9 mouse cellular contexts compared by ENCODE assay signal in the genomic region with DNA sequence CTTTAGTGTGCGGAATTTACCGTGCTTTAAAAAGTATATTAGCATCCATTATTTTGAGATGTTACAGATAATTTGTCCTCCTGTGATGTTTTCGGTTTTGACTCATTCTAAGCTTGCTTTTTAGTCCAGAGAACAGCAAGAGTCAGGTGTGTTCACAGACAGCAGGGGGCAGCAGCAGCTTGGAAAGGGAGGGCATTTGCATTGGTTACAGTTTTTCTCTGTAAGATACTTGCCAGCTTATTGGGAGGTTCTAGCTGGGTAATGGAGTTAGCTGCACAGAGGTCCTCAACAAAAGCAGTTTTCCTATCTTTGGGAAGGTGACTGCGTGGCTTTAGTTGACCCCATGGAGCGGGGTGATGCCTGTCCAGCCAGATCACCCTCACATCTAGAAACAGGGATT. TPM values are rescaled to one million over a fixed set of nuclear protein-coding genes. Genes with fewer than 3 reads are reported as not detected.
A peak's percentile ranks its signal among the peaks of the same experiment; 100 is the strongest.
DNase-seq lines count a peak whose midpoint lies in the region; ATAC-seq and TF ChIP-seq lines count a peak whose summit lies in the region.
"Had no signal": no experiment of that assay in that cellular context is flagged by ENCODE, and none has a peak within 500 bp of the region (broad histone marks: within the 10 kb centered on the region; RNA-seq: fewer than 3 reads in every experiment).

No protein-coding gene starts in this region.

- no peak for TF ChIP-seq EP300 in heart, postnatal 0 days (IDR thresholded peaks at IDR 0.05; ENCODE audit: low read depth)
- no peak for TF ChIP-seq EP300 in stomach, postnatal 0 days (optimal IDR thresholded peaks at IDR 0.05)

- peak; percentile 88 for TF ChIP-seq CTCF in heart, postnatal 0 days (IDR thresholded peaks at IDR 0.05; ENCODE audit: low read depth)
- peak; percentile 91 for TF ChIP-seq CTCF in stomach, postnatal 0 days (IDR thresholded peaks at IDR 0.05; ENCODE audit: low read depth)

- H3K27me3 ChIP-seq in heart, postnatal 0 days (ENCODE audit: control insufficient read depth, insufficient read depth, low read length) = no peaks in the 10 kb centered on the region
- H3K27me3 ChIP-seq in heart, embryonic 12.5 days (replicated peaks) = no peaks in the 10 kb centered on the region
- H3K27me3 ChIP-seq in midbrain, embryonic 11.5 days (ENCODE audit: control insufficient read depth, insufficient read depth, low read length) = no peaks in the 10 kb centered on the region
- H3K27me3 ChIP-seq in stomach, postnatal 0 days (ENCODE audit: control insufficient read depth, insufficient read depth, low read length) = no peaks in the 10 kb centered on the region
- H3K27me3 ChIP-seq: liver, embryonic 15.5 days had no signal

- no peaks in the 10 kb centered on the region for H3K9me3 ChIP-seq in heart, postnatal 0 days (replicated peaks; ENCODE audit: control insufficient read depth, low read length)
- no peaks in the 10 kb centered on the region for H3K9me3 ChIP-seq in heart, embryonic 12.5 days (replicated peaks)
- H3K9me3 ChIP-seq in midbrain, embryonic 11.5 days (ENCODE audit: control insufficient read depth, low read length) = no peaks in the 10 kb centered on the region
- no peaks in the 10 kb centered on the region for H3K9me3 ChIP-seq in stomach, postnatal 0 days (ENCODE audit: control insufficient read depth, low read length)
- H3K9me3 ChIP-seq: liver, embryonic 15.5 days had no signal

- peaks cover 38% of the 10 kb centered on the region for H3K36me3 ChIP-seq in heart, postnatal 0 days (replicated peaks; ENCODE audit: control insufficient read depth, insufficient read depth, low read length)
- peaks cover 56% of the 10 kb centered on the region for H3K36me3 ChIP-seq in heart, embryonic 12.5 days
- H3K36me3 ChIP-seq in midbrain, embryonic 11.5 days (ENCODE audit: control insufficient read depth, insufficient read depth, low read length) = 0 out of 2 replicates have a peak, but pooled peaks cover 1% of the 10 kb centered on the region
- peaks cover 10% of the 10 kb centered on the region for H3K36me3 ChIP-seq in stomach, postnatal 0 days (ENCODE audit: control insufficient read depth, insufficient read depth, low read length)

- intact Hi-C loops in gastrocnemius, postnatal 14 days (cut with DNase I; ENCODE audit: low total_unique reads) = loop anchor here (2.0 kb wide), 1 partner anchor 257 kb away; no protein-coding TSS in a partner anchor

- H3K4me2 ChIP-seq in heart, postnatal 0 days (ENCODE audit: low read depth, low read length) = no peak overlapping the region
- H3K4me2 ChIP-seq in heart, embryonic 12.5 days = no peak overlapping the region
- H3K4me2 ChIP-seq in midbrain, embryonic 11.5 days = no peak overlapping the region
- no peak overlapping the region for H3K4me2 ChIP-seq in stomach, postnatal 0 days (replicated peaks; ENCODE audit: low read depth)
- H3K4me2 ChIP-seq: liver, embryonic 15.5 days had no signal

- no peak for ATAC-seq in heart, postnatal 0 days (ENCODE audit: insufficient read depth, low read depth)
- no peak for ATAC-seq in heart, embryonic 12.5 days (ENCODE audit: insufficient number of reproducible peaks, low FRiP score)
- ATAC-seq in midbrain, embryonic 11.5 days (ENCODE audit: low FRiP score) = peak; percentile 24; the same call in 1 of the 2 replicates
- peak; percentile 42; the same call in 1 of the 2 replicates for ATAC-seq in stomach, postnatal 0 days (ENCODE audit: low FRiP score, low TSS enrichment)

- H3K4me1 ChIP-seq in heart, postnatal 0 days (ENCODE audit: control insufficient read depth, insufficient read depth) = no peaks in the 10 kb centered on the region
- H3K4me1 ChIP-seq in heart, embryonic 12.5 days (replicated peaks) = no peaks in the 10 kb centered on the region
- no peaks in the 10 kb centered on the region for H3K4me1 ChIP-seq in midbrain, embryonic 11.5 days (ENCODE audit: control insufficient read depth, insufficient read depth, low read length)
- no peaks in the 10 kb centered on the region for H3K4me1 ChIP-seq in stomach, postnatal 0 days (replicated peaks; ENCODE audit: control insufficient read depth, insufficient read depth)

- no peak overlapping the region for H3K4me3 ChIP-seq in heart, postnatal 0 days (ENCODE audit: low read depth, low read length)
- no peak overlapping the region for H3K4me3 ChIP-seq in heart, embryonic 12.5 days
- no peak overlapping the region for H3K4me3 ChIP-seq in midbrain, embryonic 11.5 days (ENCODE audit: low read depth, low read length)
- H3K4me3 ChIP-seq in stomach, postnatal 0 days (ENCODE audit: low read depth, low read length) = no peak overlapping the region
- H3K4me3 ChIP-seq: liver, embryonic 15.5 days had no signal

- WGBS in heart, postnatal 0 days = 84% methylated on average over 5 of the region's 5 CpGs
- WGBS in heart, embryonic 12.5 days = 87% methylated on average over 5 of the region's 5 CpGs
- WGBS in midbrain, embryonic 11.5 days = 95% methylated on average over 5 of the region's 5 CpGs
- 86% methylated on average over 5 of the region's 5 CpGs for WGBS in stomach, postnatal 0 days

- DNase-seq in heart, postnatal 0 days (ENCODE audit: low spot score) = peak; percentile 43
- peak; percentile 44 for DNase-seq in MN1 (ENCODE audit: low spot score)
- peak; percentile 82 to 90 for DNase-seq in cerebellum, postnatal 14 days
- DNase-seq in gastrocnemius, postnatal 14 days = peak; percentile 58
- DNase-seq in layer of hippocampus, postnatal 10 days (ENCODE audit: low spot score in 2 of 2) = peak; percentile 83 to 84
- no peak for DNase-seq in midbrain, embryonic 11.5 days (ENCODE audit: low spot score, missing footprints)
- peak; percentile 74 for DNase-seq in stomach, postnatal 0 days (ENCODE audit: low spot score)

- H3K9ac ChIP-seq in heart, postnatal 0 days (replicated peaks; ENCODE audit: low read depth, low read length) = no peak overlapping the region
- H3K9ac ChIP-seq in heart, embryonic 12.5 days = no peak overlapping the region
- no peak overlapping the region for H3K9ac ChIP-seq in midbrain, embryonic 11.5 days (ENCODE audit: low read length)
- H3K9ac ChIP-seq in stomach, postnatal 0 days (ENCODE audit: low read length) = no peak overlapping the region
- H3K9ac ChIP-seq: liver, embryonic 15.5 days had no signal

- no peak overlapping the region for H3K27ac ChIP-seq in heart, postnatal 0 days (ENCODE audit: low read depth)
- H3K27ac ChIP-seq in heart, embryonic 12.5 days (ENCODE audit: poor library complexity, severe bottlenecking) = no peak overlapping the region
- no peak overlapping the region for H3K27ac ChIP-seq in midbrain, embryonic 11.5 days (ENCODE audit: low read depth, low read length)
- no peak overlapping the region for H3K27ac ChIP-seq in stomach, postnatal 0 days (replicated peaks)
- H3K27ac ChIP-seq: liver, embryonic 15.5 days had no signal

RNA-seq across cellular contexts. Expression of a gene that starts 19.8 kb away (rescaled TPM):
- total RNA-seq in heart, postnatal 0 days (2014; rRNA removed; ENCODE audit: low replicate concordance) = 18.8 and 21.8 TPM in 2 replicates
- 18.7 and 20.9 TPM in 2 replicates for polyA plus RNA-seq in heart, postnatal 0 days (2015; fragmentation: Nextera tagmentation; extraction: Ambion mirVana)
- 49.0 and 51.6 TPM in 2 replicates for polyA plus RNA-seq in heart, embryonic 12.5 days (2016; fragmentation: Nextera tagmentation; extraction: Ambion mirVana)
- total RNA-seq in gastrocnemius, postnatal 14 days (2021) = 10 to 100 TPM in 1 of 2 experiments, 1 to 10 TPM in 1; 9.9 to 10.7 TPM
- total RNA-seq in layer of hippocampus, postnatal 10 days (2021) = 10 to 100 TPM; 29.9 to 30.9 TPM
- polyA plus RNA-seq in midbrain, embryonic 11.5 days (2014; fragmentation: Nextera tagmentation; extraction: Ambion mirVana) = 93.4 and 99.5 TPM in 2 replicates
- 21.6 and 22.7 TPM in 2 replicates for polyA plus RNA-seq in stomach, postnatal 0 days (2015; fragmentation: Nextera tagmentation; extraction: Ambion mirVana)

RNA-seq across cellular contexts. Expression of a gene that starts 56.2 kb away (rescaled TPM):
- total RNA-seq in heart, postnatal 0 days (2014; rRNA removed; ENCODE audit: low replicate concordance) = not detected in 2 replicates
- 0.20 and 1.4 TPM in 2 replicates for polyA plus RNA-seq in heart, postnatal 0 days (2015; fragmentation: Nextera tagmentation; extraction: Ambion mirVana)
- 2.9 and 3.9 TPM in 2 replicates for polyA plus RNA-seq in heart, embryonic 12.5 days (2016; fragmentation: Nextera tagmentation; extraction: Ambion mirVana)
- under 1 TPM in 1 of 2 experiments, not detected in 1; 0.12 TPM for total RNA-seq in gastrocnemius, postnatal 14 days (2021)
- 1 to 10 TPM in 1 of 2 experiments, under 1 TPM in 1; 0.25 to 1.3 TPM for total RNA-seq in layer of hippocampus, postnatal 10 days (2021)
- 7.1 and 9.0 TPM in 2 replicates for polyA plus RNA-seq in midbrain, embryonic 11.5 days (2014; fragmentation: Nextera tagmentation; extraction: Ambion mirVana)
- polyA plus RNA-seq in stomach, postnatal 0 days (2015; fragmentation: Nextera tagmentation; extraction: Ambion mirVana) = 308 and 316 TPM in 2 replicates

Comparison
In these comparisons a context has a peak if more than half of its experiments do, and no peak if none do; other contexts are left out.
1. ATAC-seq: peak in midbrain, embryonic 11.5 days (single experiment) and stomach, postnatal 0 days (single experiment); none in heart, postnatal 0 days (single experiment) and heart, embryonic 12.5 days (single experiment).
2. RNA of a gene that starts 56.2 kb away (polyA plus RNA-seq): 308 to 316 TPM in stomach, postnatal 0 days; 7.1 to 9.0 TPM in midbrain, embryonic 11.5 days, 2.9 to 3.9 TPM in heart, embryonic 12.5 days and 0.20 to 1.4 TPM in heart, postnatal 0 days; every median in the first group is over 10 times any median in the second.